Mouse (Mus musculus): Measurements from ENCODE around the gene Vmn1r176.
"Not testable (repeated sequence)": the region's sequence is repeated elsewhere in the genome, so short reads cannot be mapped to it uniquely, and the experiment has no call there.

Gene Vmn1r176

DNA sequence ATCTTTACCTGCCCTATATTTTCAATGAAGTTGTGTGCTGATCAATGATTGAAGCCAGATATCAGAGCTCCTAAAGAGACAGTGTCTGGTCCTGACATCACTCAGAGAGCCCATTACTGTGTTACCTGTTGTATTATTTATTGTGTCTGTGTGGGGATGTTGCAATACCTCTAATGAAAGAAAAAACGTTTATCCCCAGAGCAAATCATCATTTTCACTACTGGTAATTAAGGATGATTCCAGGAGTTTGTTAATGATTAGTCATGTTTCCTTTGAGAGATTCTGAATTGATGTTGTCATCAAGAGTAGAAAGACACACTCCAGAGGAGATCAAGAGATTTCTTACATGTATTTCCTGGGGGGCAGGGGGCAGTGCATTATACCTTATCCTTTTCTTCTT lies at the start of gene Vmn1r176:
Vmn1r176 (minus strand) TSS at position 101 of the 400 bp plus-strand sequence.
- DNase-seq (ENCODE audit: low spot score in 2 of 2), result not testable (repeated sequence)

DNA sequence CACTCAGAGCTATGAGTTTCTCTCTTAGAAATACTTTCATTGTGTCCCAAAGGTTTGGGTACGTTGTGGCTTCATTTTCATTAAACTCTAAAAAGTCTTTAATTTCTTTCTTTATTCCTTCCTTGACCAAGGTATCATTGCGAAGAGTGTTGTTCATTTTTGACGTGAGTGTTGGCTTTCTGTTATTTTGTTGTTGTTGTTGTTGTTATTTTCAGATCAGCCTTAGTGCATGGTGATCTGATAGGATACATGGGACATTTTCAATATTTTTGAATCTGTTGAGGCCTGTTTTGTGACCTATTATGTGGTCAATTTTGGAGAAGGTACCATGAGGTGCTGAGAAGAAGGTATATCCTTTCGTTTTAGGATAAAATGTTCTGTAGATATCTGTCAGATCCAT lies 39.7 kb upstream of the Vmn1r176 start:
- not testable (repeated sequence) for DNase-seq (ENCODE audit: low spot score in 2 of 2)

- DNase-seq (ENCODE audit: low spot score in 2 of 2), result not testable (repeated sequence)
Observed at GRCm38 (mm10) chr7:23866349-23866748, 29.2 kb upstream of the Vmn1r176 start, which contains the start of gene Vmn1r177. Gene Vmn1r177 (minus strand): TSS chr7:23866449.

DNA sequence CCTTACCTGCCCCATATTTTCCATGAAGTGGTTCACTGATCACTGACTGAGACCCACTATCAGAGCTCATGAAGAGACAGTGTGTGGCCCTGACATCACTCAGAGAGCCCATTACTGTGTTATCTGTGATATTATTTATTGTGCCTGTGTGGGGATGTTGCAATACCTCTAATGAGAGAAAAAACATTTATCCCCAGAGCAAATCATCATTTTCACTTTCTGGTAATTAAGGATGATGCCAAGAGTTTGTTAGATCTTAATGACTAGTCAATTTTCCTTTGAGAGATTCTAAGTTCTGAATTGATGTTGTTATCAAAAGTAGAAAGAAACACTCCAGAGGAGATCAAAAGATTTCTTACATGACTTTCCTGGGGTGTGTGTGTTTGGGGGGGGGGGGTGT lies 26.6 kb downstream of the Vmn1r176 start, which contains the start of gene Vmn1r175:
Vmn1r175 (minus strand) TSS at position 101 of the 400 bp plus-strand sequence.
- DNase-seq (ENCODE audit: low spot score in 2 of 2), result not testable (repeated sequence)

GRCm38 (mm10) chr7:23784526-23784925 lies 52.6 kb downstream of the Vmn1r176 start:
- no peak for DNase-seq (ENCODE audit: low spot score in 2 of 2)

Measured in frontal cortex, postnatal 25 days (tissue).